25 mouse cellular contexts compared by ENCODE assay signal in genomic region chr6:128941646-128942421, GRCm38 (mm10). TPM values are rescaled to one million over a fixed set of nuclear protein-coding genes. Genes with fewer than 3 reads are reported as not detected.
DNase-seq lines count a peak whose midpoint lies in the region; ATAC-seq and TF ChIP-seq lines count a peak whose summit lies in the region.
"Had no signal": no experiment of that assay in that cellular context is flagged by ENCODE, and none has a peak within 500 bp of the region (broad histone marks: within the 10 kb centered on the region; RNA-seq: fewer than 3 reads in every experiment).

No protein-coding gene starts in this region.

- no peaks in the 10 kb centered on the region for H3K4me1 ChIP-seq in limb, embryonic 11.5 days (ENCODE audit: control insufficient read depth, insufficient read depth, low read length)
- no peaks in the 10 kb centered on the region for H3K4me1 ChIP-seq in limb, embryonic 10.5 days
- H3K4me1 ChIP-seq in CH12.LX (ENCODE audit: control insufficient read depth in 1 of 2, insufficient read depth in 2 of 2), result peaks cover 0 to 2% of the 10 kb centered on the region in 2 experiments; a peak in 1 of 4 replicates
- no peaks in the 10 kb centered on the region for H3K4me1 ChIP-seq in stomach, postnatal 0 days (replicated peaks; ENCODE audit: control insufficient read depth, insufficient read depth)
- H3K4me1 ChIP-seq: forebrain, embryonic 15.5 days; hindbrain, embryonic 10.5 days; intestine, embryonic 15.5 days; limb, embryonic 12.5 days; liver, embryonic 15.5 days had no signal

- TF ChIP-seq POLR2A in CH12.LX (IDR thresholded peaks at IDR 0.05; ENCODE audit: low read depth, low read length), result no peak; the same call in 1 of the 2 replicates

- in situ Hi-C loops in CH12.LX (cut with MboI; ENCODE audit: low pct_ligation_motif_present, low pct_unique_long_range_greater_than_20kb, low sequenced_read_pairs), result no loop called here
- in situ Hi-C loops in Patski (cut with MboI; ENCODE audit: low pct_unique_long_range_greater_than_20kb), result no loop called here

- no peak for DNase-seq in limb, embryonic 11.5 days (ENCODE audit: low spot score)
- DNase-seq in limb, embryonic 10.5 days (ENCODE audit: low spot score), result no peak
- no peak for DNase-seq in CH12.LX (ENCODE audit: extremely low read depth)
- no peak for DNase-seq in Patski (ENCODE audit: low read depth, low spot score)
- DNase-seq in stomach, postnatal 0 days (ENCODE audit: low spot score), result no peak
- DNase-seq in ovary, postnatal 14 days (ENCODE audit: low spot score), result no peak
- no peak for DNase-seq in neural tube, embryonic 10.5 days (ENCODE audit: extremely low spot score, low spot score)
- DNase-seq: cerebellum, adult 9-11 months; heart, adult 2 months; lung, postnatal 10 days; right cerebral cortex, adult 18-20 months; thymus, adult 18-20 months had no signal

- CTCF ChIA-PET in Patski (lab: Charles Lee), result no interaction called here

- no peak for TF ChIP-seq RAD21 in CH12.LX (IDR thresholded peaks at IDR 0.05; ENCODE audit: low read depth, low read length)

- 87% methylated on average over 5 of the region's 5 CpGs for WGBS in limb, embryonic 11.5 days
- 79% methylated on average over 5 of the region's 5 CpGs for WGBS in limb, embryonic 10.5 days
- 73% methylated on average over 5 of the region's 5 CpGs for WGBS in stomach, postnatal 0 days

- no peaks in the 10 kb centered on the region; the same call in 1 of the 2 replicates for H3K9me3 ChIP-seq in limb, embryonic 11.5 days (ENCODE audit: control insufficient read depth, low read length)
- no peaks in the 10 kb centered on the region for H3K9me3 ChIP-seq in limb, embryonic 10.5 days (replicated peaks)
- H3K9me3 ChIP-seq in CH12.LX (replicated peaks; ENCODE audit: low read length), result peaks cover 17% of the 10 kb centered on the region
- H3K9me3 ChIP-seq in stomach, postnatal 0 days (ENCODE audit: control insufficient read depth, low read length), result no peaks in the 10 kb centered on the region
- H3K9me3 ChIP-seq: forebrain, embryonic 15.5 days; intestine, embryonic 15.5 days; liver, embryonic 15.5 days had no signal

- no peak overlapping the region for H3K27ac ChIP-seq in limb, embryonic 11.5 days (replicated peaks; ENCODE audit: low read depth, low read length)
- no peak overlapping the region for H3K27ac ChIP-seq in limb, embryonic 10.5 days
- no peak overlapping the region for H3K27ac ChIP-seq in CH12.LX (ENCODE audit: insufficient read depth, low read depth)
- H3K27ac ChIP-seq in stomach, postnatal 0 days (replicated peaks), result no peak overlapping the region
- H3K27ac ChIP-seq: forebrain, embryonic 15.5 days; heart, adult 2 months; hindbrain, embryonic 10.5 days; intestine, embryonic 15.5 days; layer of hippocampus, adult 2 months; limb, embryonic 12.5 days; liver, embryonic 15.5 days had no signal

- H3K4me3 ChIP-seq in limb, embryonic 11.5 days (ENCODE audit: low read depth, low read length), result no peak overlapping the region
- H3K4me3 ChIP-seq in limb, embryonic 10.5 days, result no peak overlapping the region
- H3K4me3 ChIP-seq in CH12.LX (replicated peaks in 1 of 3; ENCODE audit: low read depth in 2 of 3, low read length in 2 of 3, poor library complexity in 1 of 3), result peak overlapping the region in 1 of 3 experiments; percentile 17
- no peak overlapping the region for H3K4me3 ChIP-seq in stomach, postnatal 0 days (ENCODE audit: low read depth, low read length)
- H3K4me3 ChIP-seq: forebrain, embryonic 15.5 days; heart, adult 2 months; hindbrain, embryonic 10.5 days; intestine, embryonic 15.5 days; layer of hippocampus, adult 2 months; limb, embryonic 12.5 days; liver, embryonic 15.5 days; myocyte had no signal

- no peak overlapping the region for H3K9ac ChIP-seq in limb, embryonic 11.5 days (ENCODE audit: low read length)
- no peak overlapping the region for H3K9ac ChIP-seq in CH12.LX (ENCODE audit: insufficient read depth, low read depth)
- H3K9ac ChIP-seq in stomach, postnatal 0 days (ENCODE audit: low read length), result no peak overlapping the region
- H3K9ac ChIP-seq: forebrain, embryonic 15.5 days; intestine, embryonic 15.5 days; limb, embryonic 12.5 days; liver, embryonic 15.5 days had no signal

- no peaks in the 10 kb centered on the region for H3K27me3 ChIP-seq in limb, embryonic 11.5 days (ENCODE audit: control insufficient read depth, insufficient read depth, low read length)
- no peaks in the 10 kb centered on the region for H3K27me3 ChIP-seq in limb, embryonic 10.5 days (ENCODE audit: low read depth, poor library complexity, severe bottlenecking)
- H3K27me3 ChIP-seq in CH12.LX (replicated peaks) (no peaks in the 10 kb centered on the region), Patski (no peaks in the 10 kb centered on the region)
- H3K27me3 ChIP-seq in stomach, postnatal 0 days (ENCODE audit: control insufficient read depth, insufficient read depth, low read length), result no peaks in the 10 kb centered on the region
- H3K27me3 ChIP-seq: forebrain, embryonic 15.5 days; intestine, embryonic 15.5 days; limb, embryonic 12.5 days; liver, embryonic 15.5 days had no signal

- no peak overlapping the region for H3K4me2 ChIP-seq in limb, embryonic 11.5 days (ENCODE audit: low read depth, severe bottlenecking)
- H3K4me2 ChIP-seq in CH12.LX (ENCODE audit: insufficient read depth, low read depth, poor library complexity, severe bottlenecking), result no peak overlapping the region
- no peak overlapping the region for H3K4me2 ChIP-seq in stomach, postnatal 0 days (replicated peaks; ENCODE audit: low read depth)
- H3K4me2 ChIP-seq: forebrain, embryonic 15.5 days; intestine, embryonic 15.5 days; limb, embryonic 12.5 days; liver, embryonic 15.5 days had no signal

- peaks cover 3% of the 10 kb centered on the region; the same call in 1 of the 2 replicates for H3K79me2 ChIP-seq in CH12.LX (replicated peaks; ENCODE audit: control insufficient read depth, extremely low read depth, insufficient read depth, poor library complexity, severe bottlenecking)

- H3K36me3 ChIP-seq in limb, embryonic 11.5 days (ENCODE audit: control insufficient read depth, insufficient read depth, low read length), result no peaks in the 10 kb centered on the region
- no peaks in the 10 kb centered on the region for H3K36me3 ChIP-seq in limb, embryonic 10.5 days
- peaks cover 34 to 49% of the 10 kb centered on the region in 2 experiments for H3K36me3 ChIP-seq in CH12.LX (replicated peaks in 1 of 2; ENCODE audit: control insufficient read depth in 1 of 2, insufficient read depth in 1 of 2, low read length in 1 of 2)
- no peaks in the 10 kb centered on the region for H3K36me3 ChIP-seq in stomach, postnatal 0 days (ENCODE audit: control insufficient read depth, insufficient read depth, low read length)
- H3K36me3 ChIP-seq: forebrain, embryonic 15.5 days; hindbrain, embryonic 10.5 days; intestine, embryonic 15.5 days; limb, embryonic 12.5 days; liver, embryonic 15.5 days had no signal

- no peak for TF ChIP-seq EP300 in CH12.LX (IDR thresholded peaks at IDR 0.05; ENCODE audit: low read length)
- no peak for TF ChIP-seq EP300 in stomach, postnatal 0 days (optimal IDR thresholded peaks at IDR 0.05)

- ATAC-seq in limb, embryonic 11.5 days (ENCODE audit: insufficient number of reproducible peaks, low FRiP score, low TSS enrichment, low read depth), result 0 out of 2 replicates have a peak, but pooled peaks have one; percentile 21
- peak; percentile 69 for ATAC-seq in Patski
- ATAC-seq in stomach, postnatal 0 days (ENCODE audit: low FRiP score, low TSS enrichment), result peak; percentile 32; the same call in 1 of the 2 replicates
- ATAC-seq: forebrain, embryonic 15.5 days; intestine, embryonic 15.5 days had no signal

- dilution Hi-C loops in CH12.LX (cut with MboI; ENCODE audit: extremely low pct_ligation_motif_present, extremely low pct_unique_long_range_greater_than_20kb, low sequenced_read_pairs), result no loop called here

- TF ChIP-seq CTCF in CH12.LX (conservative IDR thresholded peaks at IDR 0.05 in 1 of 2, IDR thresholded peaks at IDR 0.05 in 1 of 2; ENCODE audit: low read depth in 2 of 2, low read length in 2 of 2), result no peak
- TF ChIP-seq CTCF in Patski (IDR thresholded peaks at IDR 0.05), result no peak
- no peak for TF ChIP-seq CTCF in stomach, postnatal 0 days (IDR thresholded peaks at IDR 0.05; ENCODE audit: low read depth)

- POLR2A ChIA-PET in Patski (lab: Charles Lee), result no interaction called here

TF ChIP-seq in CH12.LX, 34 proteins besides CTCF, POLR2A, EP300 and RAD21:
- peak; percentile 34; the same call in 1 of the 2 replicates for TF ChIP-seq ZMIZ1 (IDR thresholded peaks at IDR 0.05; ENCODE audit: low read depth, low read length)
- no peak for TF ChIP-seq ZKSCAN1 (IDR thresholded peaks at IDR 0.05; ENCODE audit: borderline replicate concordance, low read depth, low read length)

RNA-seq across cellular contexts. Expression of gene Clec2g, which starts 7.7 kb away (rescaled TPM):
- polyA plus RNA-seq in limb, embryonic 11.5 days (2014; fragmentation: Nextera tagmentation; extraction: Ambion mirVana), result not detected in 2 replicates
- polyA plus RNA-seq in limb, embryonic 10.5 days (2016; fragmentation: Nextera tagmentation; extraction: Ambion mirVana), result not detected in 2 replicates
- 66.5 and 91.7 TPM in 2 replicates for total RNA-seq in CH12.LX (2012; rRNA removed)
- 142 and 169 TPM in 2 replicates for total RNA-seq in CH12.LX (2014; rRNA removed)
- polyA plus RNA-seq in CH12.LX (2012; ENCODE audit: insufficient read length, low read depth), result 78.9 and 82.0 TPM in 2 replicates
- 0.03 TPM for polyA plus RNA-seq in Patski (2021)
- polyA plus RNA-seq in stomach, postnatal 0 days (2015; fragmentation: Nextera tagmentation; extraction: Ambion mirVana), result 3.6 and 3.8 TPM in 2 replicates
- total RNA-seq: left cerebral cortex, adult 18-20 months; neutrophil, adult 5-6 weeks had no signal
- polyA plus RNA-seq: forebrain, embryonic 15.5 days; heart, adult 2 months; heart, embryonic 16.5 days; hindbrain, embryonic 10.5 days; intestine, embryonic 15.5 days; kidney, embryonic 14.5 days; limb, embryonic 12.5 days; liver, embryonic 15.5 days; myocyte; small intestine, adult 2 months had no signal

RNA-seq across cellular contexts. Expression of gene BC035044, which starts 50.9 kb away (rescaled TPM):
- 0.58 and 0.96 TPM in 2 replicates for polyA plus RNA-seq in limb, embryonic 11.5 days (2014; fragmentation: Nextera tagmentation; extraction: Ambion mirVana)
- polyA plus RNA-seq in limb, embryonic 10.5 days (2016; fragmentation: Nextera tagmentation; extraction: Ambion mirVana), result 0.59 and 0.62 TPM in 2 replicates
- total RNA-seq in CH12.LX (2012; rRNA removed) (51.6 and 53.5 TPM in 2 replicates), CH12.LX (2014; rRNA removed) (121 and 124 TPM in 2 replicates)
- polyA plus RNA-seq in CH12.LX (2012; ENCODE audit: insufficient read length, low read depth) (49.4 and 49.7 TPM in 2 replicates), Patski (2021) (not detected)
- 0.59 and 0.68 TPM in 2 replicates for polyA plus RNA-seq in stomach, postnatal 0 days (2015; fragmentation: Nextera tagmentation; extraction: Ambion mirVana)
- total RNA-seq: gastrocnemius, adult 8-10 months had no signal
- polyA plus RNA-seq: myocyte had no signal

RNA-seq across cellular contexts. Expression of gene Clec2i, which starts 54.4 kb away (rescaled TPM):
- not detected in 2 replicates for polyA plus RNA-seq in limb, embryonic 11.5 days (2014; fragmentation: Nextera tagmentation; extraction: Ambion mirVana)
- not detected in 2 replicates for polyA plus RNA-seq in limb, embryonic 10.5 days (2016; fragmentation: Nextera tagmentation; extraction: Ambion mirVana)
- total RNA-seq in CH12.LX (2012; rRNA removed) (34.4 and 38.5 TPM in 2 replicates), CH12.LX (2014; rRNA removed) (104 and 134 TPM in 2 replicates)
- polyA plus RNA-seq in CH12.LX (2012; ENCODE audit: insufficient read length, low read depth) (80.7 and 90.3 TPM in 2 replicates), Patski (2021) (not detected)
- 0.06 and 0.17 TPM in 2 replicates for polyA plus RNA-seq in stomach, postnatal 0 days (2015; fragmentation: Nextera tagmentation; extraction: Ambion mirVana)
- total RNA-seq: gastrocnemius, adult 8-10 months; layer of hippocampus, adult 2 months; left cerebral cortex, adult 18-20 months had no signal
- polyA plus RNA-seq: forebrain, embryonic 15.5 days; hindbrain, embryonic 10.5 days; limb, embryonic 12.5 days; myocyte; small intestine, adult 2 months had no signal

Comparison
In these comparisons a context has a peak if more than half of its experiments do, and no peak if none do; other contexts are left out.
1. RNA of gene Clec2g, which starts 7.7 kb away (polyA plus RNA-seq): 78.9 to 82.0 TPM in CH12.LX; 3.6 to 3.8 TPM in stomach, postnatal 0 days, 0.03 TPM in Patski (single experiment), not detected in limb, embryonic 11.5 days and not detected in limb, embryonic 10.5 days; every median in the first group is over 10 times any median in the second.
2. RNA of gene BC035044, which starts 50.9 kb away (polyA plus RNA-seq): 49.4 to 49.7 TPM in CH12.LX; 0.58 to 0.96 TPM in limb, embryonic 11.5 days, 0.59 to 0.68 TPM in stomach, postnatal 0 days, 0.59 to 0.62 TPM in limb, embryonic 10.5 days and not detected in Patski (single experiment); every median in the first group is over 10 times any median in the second.
3. RNA of gene Clec2i, which starts 54.4 kb away (polyA plus RNA-seq): 80.7 to 90.3 TPM in CH12.LX; 0.06 to 0.17 TPM in stomach, postnatal 0 days, not detected in Patski (single experiment), not detected in limb, embryonic 11.5 days and not detected in limb, embryonic 10.5 days; every median in the first group is over 10 times any median in the second.
4. Peak in every context shown above with its lines, with median percentiles within 50 percentile points of each other: ATAC-seq.